Mouse (Mus musculus) liver, adult 2 months (tissue): ENCODE measurements around the gene Rd3. TPM values are rescaled to one million over a fixed set of nuclear protein-coding genes. Genes with fewer than 3 reads are reported as not detected.
A peak's percentile ranks its signal among the peaks of the same experiment; 100 is the strongest.

Experiments used
- DNase-seq: peaks from one replicate; pipeline ENCODE4 v3.0.0-alpha.2; 2011; ENCODE audit warnings: low read depth, low spot score; ENCODE audit errors: extremely low read depth
- H3K27ac ChIP-seq: fragments of 200-500 bp; replicated peaks from 2 replicates; pipeline ENCODE4 v1.5.1; 2012; ENCODE audit warnings: low read depth, mild to moderate bottlenecking, control low read depth, inconsistent platforms, low read length; ENCODE audit not compliant: insufficient read depth
- H3K27me3 ChIP-seq: fragments of 200-500 bp; 2 replicates; pipeline ENCODE4 v1.6.1; 2012; ENCODE audit warnings: mild to moderate bottlenecking, moderate library complexity, low read length, inconsistent platforms; ENCODE audit not compliant: control insufficient read depth, insufficient read depth
- H3K36me3 ChIP-seq: fragments of 200-500 bp; 2 replicates; pipeline ENCODE4 v1.6.1; 2012; ENCODE audit warnings: low read length, inconsistent platforms; ENCODE audit not compliant: control insufficient read depth, insufficient read depth
- H3K4me1 ChIP-seq: fragments of 200-500 bp; 2 replicates; pipeline ENCODE4 v1.6.1; 2011; ENCODE audit warnings: low read length; ENCODE audit not compliant: control insufficient read depth, insufficient read depth
- H3K4me3 ChIP-seq: fragments of 200-500 bp; 2 replicates; pipeline ENCODE4 v1.5.1; 2011; ENCODE audit warnings: low read depth, mild to moderate bottlenecking, control low read depth, low read length, moderate library complexity; ENCODE audit not compliant: insufficient read depth
- H3K79me2 ChIP-seq: fragments of 200-500 bp; 2 replicates; pipeline ENCODE4 v1.6.1; 2012; ENCODE audit warnings: inconsistent platforms, mild to moderate bottlenecking, low read length, moderate library complexity; ENCODE audit not compliant: control insufficient read depth, insufficient read depth
- H3K9ac ChIP-seq: fragments of 200-500 bp; 2 replicates; pipeline ENCODE4 v1.6.1; 2012; ENCODE audit warnings: low read depth, mild to moderate bottlenecking, control low read depth, inconsistent platforms, low read length
- CTCF ChIP-seq: fragments of 200-500 bp; IDR thresholded peaks from 2 replicates; pipeline ENCODE4 v1.5.1; 2011; ENCODE audit warnings: low read depth, low read length, control low read depth
- POLR2A ChIP-seq: fragments of 200-500 bp; IDR thresholded peaks from 2 replicates; pipeline ENCODE4 v1.6.1; 2011; ENCODE audit warnings: low read length, control low read depth; ENCODE audit not compliant: insufficient read depth; ENCODE audit errors: extremely low read depth
- WGBS: fragments of 180-500 bp; shearing (Covaris S2); methylation state at CpG from one replicate; pipeline ENCODE4 v1.1.7; 2018; 5-methylcytosine and 5-hydroxymethylcytosine counted together
- polyA plus RNA-seq: library from polyadenylated mRNA; depleted of rRNA; stranded (reverse); fragments of >200 nt; gene quantifications from 2 replicates; pipeline ENCODE4 v1.2.3, GENCODE M21; 2012
- total RNA-seq: library from RNA; depleted of rRNA; stranded (reverse); fragments of >200 nt; gene quantifications from 2 replicates; pipeline ENCODE4 v1.2.3, GENCODE M21; 2014

Rd3 gene
- total and polyA plus RNA-seq, 2 experiments, result 0.46 to 1.6 TPM

DNA sequence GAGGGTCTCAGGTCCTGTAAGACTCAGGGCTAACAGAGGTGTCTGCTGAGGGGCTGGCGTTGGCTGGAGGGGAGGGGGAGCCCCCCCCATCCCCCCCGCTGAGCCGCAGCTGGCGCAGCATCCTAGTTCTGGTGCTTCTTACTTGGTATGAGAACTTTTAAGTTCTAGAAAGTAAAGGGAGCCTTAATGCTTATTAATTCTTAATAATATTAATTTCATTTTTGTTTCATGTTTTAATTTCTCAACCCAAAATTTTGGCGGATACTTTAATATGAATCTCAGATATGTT, 10.3 kb downstream of the Rd3 start:
- no peaks in the 10 kb centered on the region for H3K36me3 ChIP-seq
- no peak overlapping the region for H3K4me3 ChIP-seq
- no peak overlapping the region for H3K9ac ChIP-seq
- H3K79me2 ChIP-seq, result no peaks in the 10 kb centered on the region
- H3K4me1 ChIP-seq, result no peaks in the 10 kb centered on the region
- H3K27ac ChIP-seq, result no peak overlapping the region
- DNase-seq, result no peak
- H3K27me3 ChIP-seq, result no peaks in the 10 kb centered on the region
- 74% methylated on average over 5 of the region's 5 CpGs for WGBS
- no peak for TF ChIP-seq CTCF
- TF ChIP-seq POLR2A, result no peak

DNA sequence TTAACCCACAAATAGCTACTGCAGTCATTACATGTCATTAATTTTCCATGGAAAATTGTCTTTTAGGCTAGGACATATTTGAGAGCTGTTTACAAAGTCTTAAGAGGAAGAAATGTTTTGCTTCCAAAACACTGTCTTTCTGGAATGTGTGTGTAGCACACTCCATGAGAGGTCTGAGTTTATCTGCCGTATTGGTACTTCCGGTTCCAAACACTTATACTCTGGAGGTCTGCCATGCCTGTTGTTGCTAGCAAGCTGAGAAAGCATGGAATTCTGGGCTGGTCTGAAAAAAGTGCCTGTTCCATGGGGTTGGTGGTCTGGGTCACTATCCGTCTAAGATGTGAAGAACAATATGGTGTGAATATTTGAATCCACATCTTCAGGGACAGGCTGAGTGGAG, 11.5 kb downstream of the Rd3 start:
- DNase-seq, result no peak
- Histone ChIP-seq H3K4me1 (no peaks in the 10 kb centered on the region), H3K36me3 (no peaks in the 10 kb centered on the region), H3K27ac (no peak overlapping the region), H3K79me2 (no peaks in the 10 kb centered on the region), H3K4me3 (no peak overlapping the region), H3K9ac (no peak overlapping the region), H3K27me3 (no peaks in the 10 kb centered on the region)
- TF ChIP-seq POLR2A, result no peak
- TF ChIP-seq CTCF, result no peak
- WGBS, result 85% methylated on average over 3 of the region's 3 CpGs

- H3K9ac ChIP-seq, result no peak overlapping the region
- H3K36me3 ChIP-seq, result no peaks in the 10 kb centered on the region
- DNase-seq, result no peak
- 82% methylated on average over 5 of the region's 5 CpGs for WGBS
- H3K27me3 ChIP-seq, result no peaks in the 10 kb centered on the region
- no peak for TF ChIP-seq CTCF
- no peak for TF ChIP-seq POLR2A
- H3K79me2 ChIP-seq, result no peaks in the 10 kb centered on the region
- no peak overlapping the region for H3K27ac ChIP-seq
- H3K4me1 ChIP-seq, result no peaks in the 10 kb centered on the region
- H3K4me3 ChIP-seq, result no peak overlapping the region
Observed at GRCm38 (mm10) chr1:191989060-191989459, 11.9 kb downstream of the Rd3 start.

- Histone ChIP-seq H3K4me3 (peak overlapping the region; percentile 81), H3K9ac (peak overlapping the region; percentile 88), H3K27ac (peak overlapping the region; percentile 65), H3K4me1 (no peaks in the 10 kb centered on the region), H3K36me3 (no peaks in the 10 kb centered on the region), H3K79me2 (no peaks in the 10 kb centered on the region), H3K27me3 (no peaks in the 10 kb centered on the region)
- peak; percentile 74; the same call in 1 of the 2 replicates for TF ChIP-seq POLR2A
- no peak for TF ChIP-seq CTCF
- peak; percentile 84 for DNase-seq
- under 1% methylated on average over 22 of the region's 22 CpGs for WGBS
Observed at GRCm38 (mm10) chr1:191989994-191990393, 12.8 kb downstream of the Rd3 start.

GRCm38 (mm10) chr1:191992040-191992780, 15.0 kb downstream of the Rd3 start:
- no peak overlapping the region for H3K4me3 ChIP-seq
- DNase-seq, result no peak
- H3K27me3 ChIP-seq, result no peaks in the 10 kb centered on the region
- H3K27ac ChIP-seq, result no peak overlapping the region; the same call in 1 of the 2 replicates
- H3K36me3 ChIP-seq, result no peaks in the 10 kb centered on the region
- TF ChIP-seq POLR2A (no peak), CTCF (no peak)
- no peak overlapping the region for H3K9ac ChIP-seq
- H3K79me2 ChIP-seq, result no peaks in the 10 kb centered on the region
- WGBS, result 74% methylated on average over 7 of the region's 7 CpGs
- H3K4me1 ChIP-seq, result peaks cover 5% of the 10 kb centered on the region; the same call in 1 of the 2 replicates

DNA sequence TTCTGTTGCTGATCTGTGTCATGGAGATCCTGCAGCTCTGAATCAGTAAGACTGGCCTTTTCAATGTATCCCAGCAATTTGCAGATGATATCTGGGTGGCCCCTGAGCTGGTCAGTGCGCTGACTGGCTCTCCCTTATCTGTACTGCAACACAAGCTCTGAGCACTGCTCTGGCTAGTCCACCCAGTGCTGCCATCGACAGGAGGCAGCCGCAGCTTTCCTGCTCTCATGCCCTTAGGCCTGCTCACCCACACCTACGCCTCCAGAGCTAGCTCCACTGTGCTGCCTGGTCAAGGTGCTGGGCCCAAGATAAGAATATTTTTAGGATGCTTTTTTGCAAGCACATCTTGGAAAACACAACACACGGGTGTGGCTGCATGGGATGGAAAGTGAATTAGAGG, 17.3 kb downstream of the Rd3 start:
- H3K79me2 ChIP-seq, result no peaks in the 10 kb centered on the region
- 87% methylated on average over 5 of the region's 5 CpGs for whole genome bisulfite sequencing
- no peak overlapping the region for H3K4me3 ChIP-seq
- no peak for DNase-seq
- H3K36me3 ChIP-seq, result no peaks in the 10 kb centered on the region
- no peak overlapping the region for H3K9ac ChIP-seq
- no peak for TF ChIP-seq CTCF
- no peak for TF ChIP-seq POLR2A
- H3K27me3 ChIP-seq, result no peaks in the 10 kb centered on the region
- H3K27ac ChIP-seq, result no peak overlapping the region
- H3K4me1 ChIP-seq, result peaks cover 5% of the 10 kb centered on the region; the same call in 1 of the 2 replicates
